Mouse (Mus musculus) heart, embryonic 11.5 days (tissue): ENCODE results near the gene Gfpt1. TPM values are rescaled to one million over a fixed set of nuclear protein-coding genes. Genes with fewer than 3 reads are reported as not detected.

Experiments used
- ATAC-seq: fragments of 200-750 bp; cut with Nextera tagmentation; replicated peaks from 2 replicates; pipeline ENCODE4 v1.8.0; 2017; ENCODE audit warnings: moderate library complexity; ENCODE audit not compliant: insufficient number of reproducible peaks, low FRiP score, low TSS enrichment
- H3K27ac ChIP-seq: fragments of 300-500 bp; sonication (generic); 2 replicates; pipeline ENCODE4 v1.5.1; 2014; ENCODE audit warnings: mild to moderate bottlenecking, low read depth, low read length
- H3K27me3 ChIP-seq: fragments of 300-500 bp; sonication (generic); 2 replicates; pipeline ENCODE4 v1.6.1; 2014; ENCODE audit warnings: mild to moderate bottlenecking, low read length, mixed read lengths; ENCODE audit not compliant: control insufficient read depth, insufficient read depth
- H3K36me3 ChIP-seq: fragments of 300-500 bp; sonication (generic); 2 replicates; pipeline ENCODE4 v1.6.1; 2014; ENCODE audit warnings: mild to moderate bottlenecking, low read length, moderate library complexity, mixed read lengths; ENCODE audit not compliant: control insufficient read depth, insufficient read depth
- H3K4me1 ChIP-seq: fragments of 300-500 bp; sonication (generic); 2 replicates; pipeline ENCODE4 v1.6.1; 2014; ENCODE audit warnings: low read length; ENCODE audit not compliant: control insufficient read depth, insufficient read depth
- H3K4me2 ChIP-seq: fragments of 300-500 bp; sonication (generic); 2 replicates; pipeline ENCODE4 v1.6.1; 2014; ENCODE audit warnings: mild to moderate bottlenecking, moderate library complexity
- H3K4me3 ChIP-seq: fragments of 300-500 bp; sonication (generic); 2 replicates; pipeline ENCODE4 v1.5.1; 2014; ENCODE audit warnings: low read depth, low read length
- H3K9ac ChIP-seq: fragments of 300-500 bp; sonication (generic); 2 replicates; pipeline ENCODE4 v1.6.1; 2014; ENCODE audit warnings: mild to moderate bottlenecking, low read depth, low read length, moderate library complexity
- H3K9me3 ChIP-seq: fragments of 300-500 bp; sonication (generic); replicated peaks from 2 replicates; pipeline ENCODE4 v1.6.1; 2016; ENCODE audit warnings: low read length; ENCODE audit not compliant: control insufficient read depth
- WGBS: fragments of 180-500 bp; shearing (Covaris S2); extraction: QIAGEN DNeasy Blood & Tissue Kit; methylation state at CpG from one replicate; pipeline ENCODE4 v1.1.7; 2014; ENCODE audit not compliant: insufficient replicate concordance; 5-methylcytosine and 5-hydroxymethylcytosine counted together
- polyA plus RNA-seq: library from polyadenylated mRNA; unstranded; fragments of >200 nt; fragmentation: Nextera tagmentation; extraction: Ambion mirVana; gene quantifications from 2 replicates; pipeline ENCODE4 v1.2.1, GENCODE M21; 2014

The Gfpt1 gene
- polyA plus RNA-seq, 1 experiment from 2014 or later, result 14.7 TPM

GRCm38 (mm10) chr6:87112125-87112524 is 69.5 kb downstream of the Gfpt1 start:
- Histone ChIP-seq H3K4me3 (no peak overlapping the region), H3K27ac (no peak overlapping the region), H3K4me1 (no peaks in the 10 kb centered on the region), H3K9me3 (no peaks in the 10 kb centered on the region), H3K36me3 (no peaks in the 10 kb centered on the region), H3K4me2 (no peak overlapping the region), H3K9ac (no peak overlapping the region), H3K27me3 (no peaks in the 10 kb centered on the region; the same call in 1 of the 2 replicates)
- no peak for ATAC-seq
- WGBS, result 75% methylated on average over 6 of the region's 6 CpGs

GRCm38 (mm10) chr6:87115981-87116380 is 73.3 kb downstream of the Gfpt1 start:
- H3K9ac ChIP-seq, result no peak overlapping the region
- no peak overlapping the region for H3K27ac ChIP-seq
- 0 out of 2 replicates have a peak, but pooled peaks cover 6% of the 10 kb centered on the region for H3K4me1 ChIP-seq
- H3K4me2 ChIP-seq, result no peak overlapping the region
- 70% methylated on average over 2 of the region's 2 CpGs for WGBS
- no peaks in the 10 kb centered on the region for H3K36me3 ChIP-seq
- no peak overlapping the region for H3K4me3 ChIP-seq
- no peaks in the 10 kb centered on the region; the same call in 1 of the 2 replicates for H3K27me3 ChIP-seq
- H3K9me3 ChIP-seq, result no peaks in the 10 kb centered on the region
- ATAC-seq, result no peak

- ATAC-seq, result no peak
Observed at GRCm38 (mm10) chr6:87116596-87116995, 74.0 kb downstream of the Gfpt1 start.

GRCm38 (mm10) chr6:87119066-87119837 is 76.6 kb downstream of the Gfpt1 start:
- Histone ChIP-seq H3K27ac (no peak overlapping the region), H3K4me3 (no peak overlapping the region), H3K9ac (no peak overlapping the region), H3K36me3 (no peaks in the 10 kb centered on the region), H3K9me3 (no peaks in the 10 kb centered on the region), H3K27me3 (no peaks in the 10 kb centered on the region), H3K4me2 (no peak overlapping the region), H3K4me1 (0 out of 2 replicates have a peak, but pooled peaks cover 6% of the 10 kb centered on the region)
- ATAC-seq, result no peak
- WGBS, result 87% methylated on average over 20 of the region's 20 CpGs

More at GRCm38 (mm10) chr6:87116596-87116995, 74.0 kb downstream of the Gfpt1 start:
- Histone ChIP-seq H3K4me1 (0 out of 2 replicates have a peak, but pooled peaks cover 6% of the 10 kb centered on the region), H3K27ac (no peak overlapping the region), H3K9me3 (no peaks in the 10 kb centered on the region), H3K27me3 (no peaks in the 10 kb centered on the region), H3K4me3 (no peak overlapping the region), H3K9ac (no peak overlapping the region), H3K36me3 (no peaks in the 10 kb centered on the region), H3K4me2 (no peak overlapping the region)
- 79% methylated on average over 7 of the region's 7 CpGs for WGBS

- Histone ChIP-seq H3K36me3 (no peaks in the 10 kb centered on the region), H3K4me2 (no peak overlapping the region), H3K4me1 (0 out of 2 replicates have a peak, but pooled peaks cover 6% of the 10 kb centered on the region), H3K4me3 (no peak overlapping the region), H3K27me3 (no peaks in the 10 kb centered on the region), H3K27ac (no peak overlapping the region), H3K9ac (no peak overlapping the region), H3K9me3 (no peaks in the 10 kb centered on the region)
- 66% methylated on average over 4 of the region's 4 CpGs for WGBS
- no peak for ATAC-seq
Observed at GRCm38 (mm10) chr6:87119975-87120374, 77.3 kb downstream of the Gfpt1 start.

- 0 out of 2 replicates have a peak, but pooled peaks cover 6% of the 10 kb centered on the region for H3K4me1 ChIP-seq
- no peak overlapping the region for H3K4me3 ChIP-seq
- H3K9ac ChIP-seq, result no peak overlapping the region
- no peaks in the 10 kb centered on the region for H3K27me3 ChIP-seq
- H3K9me3 ChIP-seq, result no peaks in the 10 kb centered on the region
- WGBS, result 80% methylated on average over 6 of the region's 6 CpGs
- H3K36me3 ChIP-seq, result no peaks in the 10 kb centered on the region
- ATAC-seq, result no peak
- H3K27ac ChIP-seq, result no peak overlapping the region
- H3K4me2 ChIP-seq, result no peak overlapping the region
Observed at GRCm38 (mm10) chr6:87120661-87121060, 78.0 kb downstream of the Gfpt1 start.

GRCm38 (mm10) chr6:87121961-87122360 is 79.3 kb downstream of the Gfpt1 start:
- peaks cover 7% of the 10 kb centered on the region for H3K4me1 ChIP-seq
- H3K4me3 ChIP-seq, result no peak overlapping the region
- no peaks in the 10 kb centered on the region for H3K27me3 ChIP-seq
- H3K4me2 ChIP-seq, result no peak overlapping the region
- H3K36me3 ChIP-seq, result no peaks in the 10 kb centered on the region
- no peak for ATAC-seq
- H3K27ac ChIP-seq, result no peak overlapping the region
- no peaks in the 10 kb centered on the region for H3K9me3 ChIP-seq
- no peak overlapping the region for H3K9ac ChIP-seq
- whole genome bisulfite sequencing, result 63% methylated on average over 7 of the region's 7 CpGs

GRCm38 (mm10) chr6:87123406-87123805 is 80.8 kb downstream of the Gfpt1 start:
- H3K4me1 ChIP-seq, result peaks cover 13% of the 10 kb centered on the region
- H3K27ac ChIP-seq, result no peak overlapping the region
- no peak overlapping the region for H3K9ac ChIP-seq
- H3K4me2 ChIP-seq, result no peak overlapping the region
- no peak overlapping the region for H3K4me3 ChIP-seq
- WGBS, result 80% methylated on average over 6 of the region's 6 CpGs
- no peaks in the 10 kb centered on the region for H3K9me3 ChIP-seq
- H3K27me3 ChIP-seq, result no peaks in the 10 kb centered on the region
- no peaks in the 10 kb centered on the region for H3K36me3 ChIP-seq
- ATAC-seq, result no peak

- Histone ChIP-seq H3K9me3 (no peaks in the 10 kb centered on the region), H3K27me3 (no peaks in the 10 kb centered on the region), H3K9ac (no peak overlapping the region), H3K4me1 (peaks cover 13% of the 10 kb centered on the region), H3K4me2 (no peak overlapping the region), H3K36me3 (no peaks in the 10 kb centered on the region), H3K27ac (no peak overlapping the region), H3K4me3 (no peak overlapping the region)
- WGBS, result 82% methylated on average over 4 of the region's 4 CpGs
- no peak for ATAC-seq
Observed at GRCm38 (mm10) chr6:87123973-87124372, 81.3 kb downstream of the Gfpt1 start.
